Comparison of ENCODE assay signal across 8 mouse cellular contexts in the genomic region with DNA sequence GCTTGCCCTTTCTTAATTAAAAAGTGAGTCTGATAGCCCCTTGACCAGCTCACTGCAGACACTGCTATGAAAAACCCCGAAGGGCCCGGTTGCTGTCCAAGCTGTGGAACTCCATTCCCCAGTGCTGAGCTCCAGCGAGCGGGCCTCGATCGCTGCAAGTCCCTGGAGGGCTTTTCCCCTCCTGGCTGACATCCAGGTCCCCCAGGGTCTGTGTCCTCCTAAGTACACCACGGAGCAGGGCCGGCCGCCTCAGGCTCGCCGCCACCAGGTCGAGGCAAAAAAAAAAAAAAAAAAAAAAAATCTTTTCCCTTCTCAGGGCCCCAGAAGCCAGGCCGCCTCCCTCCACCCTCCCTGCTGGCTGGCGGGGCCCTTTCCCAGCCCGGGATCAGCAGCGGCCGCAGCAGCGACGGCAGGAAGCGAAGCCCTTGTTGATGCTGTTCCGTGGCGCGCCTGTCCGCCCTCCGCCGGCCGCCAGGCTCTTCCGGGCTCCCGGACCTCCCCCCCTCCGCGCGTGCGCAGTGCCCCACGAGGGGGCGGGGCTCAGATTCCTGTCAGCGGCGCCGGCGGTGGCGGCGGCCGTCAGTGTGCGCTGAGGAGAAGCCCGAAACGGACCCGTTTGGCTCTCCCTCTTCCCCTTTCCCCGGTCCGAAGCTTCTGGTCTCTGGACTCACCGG. TPM values are rescaled to one million over a fixed set of nuclear protein-coding genes. Genes with fewer than 3 reads are reported as not detected.
DNase-seq lines count a peak whose midpoint lies in the region; ATAC-seq lines count a peak whose summit lies in the region.

A gene (plus strand): TSS at position 543 of the 674 bp plus-strand sequence.

- peak; percentile 91 for ATAC-seq in hindbrain, embryonic 12.5 days (ENCODE audit: low FRiP score)

- peak within 1 kb of the TSS; percentile 56 for H3K4me2 ChIP-seq in hindbrain, embryonic 12.5 days (replicated peaks)

- H3K9me3 ChIP-seq in hindbrain, embryonic 12.5 days (replicated peaks), result no peaks in the 10 kb centered on the region

- no peaks in the 10 kb centered on the region for H3K27me3 ChIP-seq in hindbrain, embryonic 12.5 days

- H3K27ac ChIP-seq in hindbrain, embryonic 12.5 days, result peak within 1 kb of the TSS; percentile 93

- H3K9ac ChIP-seq in hindbrain, embryonic 12.5 days, result peak within 1 kb of the TSS; percentile 97

- no peaks in the 10 kb centered on the region for H3K36me3 ChIP-seq in hindbrain, embryonic 12.5 days

- WGBS in hindbrain, embryonic 12.5 days, result 0% methylated on average over 30 of the region's 49 CpGs

- H3K4me3 ChIP-seq in hindbrain, embryonic 12.5 days, result peak within 1 kb of the TSS; percentile 98

- DNase-seq in Muller cell, postnatal 12 days (ENCODE audit: inconsistent ontology term), result peak; percentile 97
- peak; percentile 96 for DNase-seq in cerebellum, adult 9-11 months
- DNase-seq in frontal cortex, postnatal 10 days (ENCODE audit: low spot score in 2 of 2), result peak; percentile 92 to 97
- peak; percentile 98 to 100 for DNase-seq in layer of hippocampus, postnatal 14 days (ENCODE audit: low spot score in 2 of 2)
- DNase-seq in lung, postnatal 14 days, result peak; percentile 95
- DNase-seq in retina, adult 2 months (ENCODE audit: low read depth, low spot score), result peak; percentile 88
- peak; percentile 96 to 100 for DNase-seq in thymus, postnatal 36 days

- H3K4me1 ChIP-seq in hindbrain, embryonic 12.5 days, result peaks cover 6% of the 10 kb centered on the region; the same call in 1 of the 2 replicates

RNA-seq across cellular contexts. Expression of the gene that starts here (rescaled TPM):
- polyA plus RNA-seq in hindbrain, embryonic 12.5 days (2016; fragmentation: Nextera tagmentation; extraction: Ambion mirVana), result 20.2 and 20.6 TPM in 2 replicates
- total RNA-seq in layer of hippocampus, postnatal 14 days (2021), result 10 to 100 TPM; 47.2 to 52.5 TPM

Comparison
In these comparisons a context has a peak if more than half of its experiments do, and no peak if none do; other contexts are left out.
1. Peak in every context shown above with its lines: DNase-seq, ATAC-seq, H3K4me3 ChIP-seq and H3K27ac ChIP-seq.